Mouse (Mus musculus): ENCODE data around the gene Pglyrp3. TPM values are rescaled to one million over a fixed set of nuclear protein-coding genes. Genes with fewer than 3 reads are reported as not detected.

Pglyrp3 gene
- not detected for polyA plus RNA-seq (2014; fragmentation: Illumina TruSeq; extraction: RNeasy Lipid Tissue Mini Kit (QIAGEN cat#74804); ENCODE audit: low read depth, low replicate concordance)

GRCm38 (mm10) chr3:92014283-92014682, at the start of gene Pglyrp3:
Gene Pglyrp3 (plus strand): TSS chr3:92014583.

Other genes starting within 250 kb of the Pglyrp3 start
- not detected for gene Lor, start 68.6 kb downstream of the Pglyrp3 start, polyA plus RNA-seq (2014; fragmentation: Illumina TruSeq; extraction: RNeasy Lipid Tissue Mini Kit (QIAGEN cat#74804); ENCODE audit: low read depth, low replicate concordance)
- gene Prr9, start 109.4 kb downstream of the Pglyrp3 start, polyA plus RNA-seq (2014; fragmentation: Illumina TruSeq; extraction: RNeasy Lipid Tissue Mini Kit (QIAGEN cat#74804); ENCODE audit: low read depth, low replicate concordance) = not detected
- gene Lelp1, start 128.2 kb downstream of the Pglyrp3 start, polyA plus RNA-seq (2014; fragmentation: Illumina TruSeq; extraction: RNeasy Lipid Tissue Mini Kit (QIAGEN cat#74804); ENCODE audit: low read depth, low replicate concordance) = not detected
- gene Sprr2a1, start 201.2 kb downstream of the Pglyrp3 start, polyA plus RNA-seq (2014; fragmentation: Illumina TruSeq; extraction: RNeasy Lipid Tissue Mini Kit (QIAGEN cat#74804); ENCODE audit: low read depth, low replicate concordance) = not detected
- gene Sprr2a2, start 201.3 kb downstream of the Pglyrp3 start, polyA plus RNA-seq (2014; fragmentation: Illumina TruSeq; extraction: RNeasy Lipid Tissue Mini Kit (QIAGEN cat#74804); ENCODE audit: low read depth, low replicate concordance) = 0.41 TPM

Data from adrenal gland, adult 10 weeks (tissue).